ENCODE assay signal across 11 mouse cellular contexts in the genomic region with DNA sequence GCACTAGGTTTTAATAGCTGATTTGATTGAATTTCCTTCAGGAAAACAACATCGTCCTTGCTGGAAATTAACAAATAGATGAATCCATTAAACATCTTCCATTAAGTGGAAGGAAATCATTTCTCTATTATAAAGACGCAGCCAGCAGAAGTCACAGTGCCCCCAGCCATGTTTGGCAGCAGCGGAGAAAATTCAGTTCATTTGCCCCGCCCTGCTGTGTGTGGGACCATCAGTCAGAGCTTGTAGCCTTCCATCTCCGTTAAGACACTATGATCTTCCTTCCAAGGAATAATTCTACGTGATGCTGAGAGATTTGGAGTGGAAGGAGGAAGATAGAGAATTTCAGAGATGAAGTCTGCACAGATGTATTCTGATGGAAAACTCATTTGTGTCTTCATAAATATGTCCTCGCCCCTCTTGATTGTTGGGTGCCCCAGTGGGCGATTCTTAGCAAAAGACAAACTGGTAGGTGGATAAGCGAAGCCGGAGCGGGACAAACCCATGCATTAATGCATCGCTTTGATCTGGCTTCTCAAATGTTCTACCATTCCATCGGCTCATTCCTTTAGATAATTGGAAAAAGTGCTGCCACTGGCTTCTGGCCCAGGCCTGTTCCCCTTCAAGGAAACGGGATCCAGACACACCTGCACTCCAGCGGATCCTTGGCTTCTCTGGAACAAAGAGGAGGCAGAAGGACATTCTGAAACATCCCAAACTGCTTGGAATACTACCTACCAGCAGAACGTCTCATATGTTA. TPM values are rescaled to one million over a fixed set of nuclear protein-coding genes. Genes with fewer than 3 reads are reported as not detected.
DNase-seq lines count a peak whose midpoint lies in the region; ATAC-seq and TF ChIP-seq lines count a peak whose summit lies in the region.
"Had no signal": no experiment of that assay in that cellular context is flagged by ENCODE, and none has a peak within 500 bp of the region (broad histone marks: within the 10 kb centered on the region; RNA-seq: fewer than 3 reads in every experiment).

No protein-coding gene starts in this region.

- ATAC-seq in hindbrain, embryonic 16.5 days, result no peak
- no peak for ATAC-seq in kidney, embryonic 14.5 days (ENCODE audit: low FRiP score, low TSS enrichment)

- no peaks in the 10 kb centered on the region for H3K79me2 ChIP-seq in heart, adult 2 months (replicated peaks; ENCODE audit: control insufficient read depth, insufficient read depth, low read length)

- no peaks in the 10 kb centered on the region for H3K27me3 ChIP-seq in heart, adult 2 months (ENCODE audit: control insufficient read depth, insufficient read depth, low read length)
- H3K27me3 ChIP-seq in hindbrain, embryonic 16.5 days (replicated peaks; ENCODE audit: control insufficient read depth, insufficient read depth, low read length), result no peaks in the 10 kb centered on the region
- no peaks in the 10 kb centered on the region; the same call in 1 of the 2 replicates for H3K27me3 ChIP-seq in kidney, embryonic 14.5 days (ENCODE audit: control insufficient read depth, insufficient read depth, low read length)

- peak overlapping the region; percentile 61 for H3K27ac ChIP-seq in brown adipose tissue, adult 24 weeks (replicated peaks; ENCODE audit: low read depth, low read length)
- H3K27ac ChIP-seq in heart, adult 2 months, result peak overlapping the region; percentile 32; the same call in 1 of the 2 replicates
- peak overlapping the region; percentile 47; the same call in 1 of the 2 replicates for H3K27ac ChIP-seq in hindbrain, embryonic 16.5 days (ENCODE audit: low read depth, low read length)
- H3K27ac ChIP-seq in kidney, embryonic 14.5 days (ENCODE audit: low read depth, low read length), result no peak overlapping the region
- H3K27ac ChIP-seq: kidney, postnatal 0 days; stomach, postnatal 0 days had no signal

- no peak for TF ChIP-seq POLR2A in heart, adult 2 months (IDR thresholded peaks at IDR 0.05; ENCODE audit: insufficient read depth, low read depth, low read length)

- TF ChIP-seq EP300 in heart, adult 2 months (IDR thresholded peaks at IDR 0.05; ENCODE audit: insufficient read depth, low read depth, low read length), result peak; percentile 87; the same call in 1 of the 2 replicates

- intact Hi-C loops in heart, adult 2 months (cut with DNase I), result loop anchor here (2.0 kb wide), 1 partner anchor 21 kb away; no protein-coding TSS in a partner anchor

- no peaks in the 10 kb centered on the region for H3K9me3 ChIP-seq in hindbrain, embryonic 16.5 days (ENCODE audit: control insufficient read depth, low read length)
- H3K9me3 ChIP-seq in kidney, embryonic 14.5 days (ENCODE audit: control insufficient read depth, low read length), result no peaks in the 10 kb centered on the region

- no peak overlapping the region for H3K4me3 ChIP-seq in brown adipose tissue, adult 24 weeks (ENCODE audit: insufficient read depth, low read depth, low read length)
- H3K4me3 ChIP-seq in heart, adult 2 months, result no peak overlapping the region
- no peak overlapping the region for H3K4me3 ChIP-seq in hindbrain, embryonic 16.5 days (ENCODE audit: low read length)
- H3K4me3 ChIP-seq in kidney, embryonic 14.5 days (ENCODE audit: low read length), result no peak overlapping the region

- DNase-seq in heart, adult 11 months, result peak; percentile 97
- DNase-seq in heart, postnatal 4 days, result no peak
- peak; percentile 31 to 49 for DNase-seq in heart, adult 2 months
- DNase-seq in layer of hippocampus, postnatal 36 days, result no peak
- DNase-seq: adrenal gland, postnatal 25 days; cerebellum, adult 11 months had no signal

- peaks cover 4% of the 10 kb centered on the region; the same call in 1 of the 2 replicates for H3K4me1 ChIP-seq in brown adipose tissue, adult 24 weeks (ENCODE audit: control insufficient read depth, insufficient read depth, insufficient read length, low read length)
- H3K4me1 ChIP-seq in heart, adult 2 months (ENCODE audit: control insufficient read depth, insufficient read depth, low read length), result peaks cover 4% of the 10 kb centered on the region
- H3K4me1 ChIP-seq in hindbrain, embryonic 16.5 days (ENCODE audit: control insufficient read depth, insufficient read depth, low read depth, low read length), result peaks cover 4% of the 10 kb centered on the region
- no peaks in the 10 kb centered on the region for H3K4me1 ChIP-seq in kidney, embryonic 14.5 days (ENCODE audit: control insufficient read depth, insufficient read depth, low read length)

- H3K4me2 ChIP-seq in hindbrain, embryonic 16.5 days (ENCODE audit: low read length), result peak overlapping the region; percentile 32; the same call in 1 of the 2 replicates
- H3K4me2 ChIP-seq in kidney, embryonic 14.5 days (replicated peaks; ENCODE audit: low read depth, low read length), result no peak overlapping the region

- peaks cover 4% of the 10 kb centered on the region for H3K36me3 ChIP-seq in heart, adult 2 months (ENCODE audit: control insufficient read depth, insufficient read depth, low read length)
- no peaks in the 10 kb centered on the region for H3K36me3 ChIP-seq in hindbrain, embryonic 16.5 days (ENCODE audit: control insufficient read depth, insufficient read depth, low read length)
- H3K36me3 ChIP-seq in kidney, embryonic 14.5 days (ENCODE audit: control insufficient read depth, insufficient read depth, low read length), result no peaks in the 10 kb centered on the region

- no peak for TF ChIP-seq CTCF in heart, adult 2 months (IDR thresholded peaks at IDR 0.05)

- WGBS in heart, adult 2 months, result 55% methylated on average over 16 of the region's 16 CpGs
- WGBS in hindbrain, embryonic 16.5 days, result 61% methylated on average over 16 of the region's 16 CpGs
- 86% methylated on average over 16 of the region's 16 CpGs for WGBS in kidney, embryonic 14.5 days

- no peak overlapping the region for H3K9ac ChIP-seq in heart, adult 2 months (ENCODE audit: low read depth, low read length)
- no peak overlapping the region for H3K9ac ChIP-seq in hindbrain, embryonic 16.5 days (ENCODE audit: low read depth, low read length)
- no peak overlapping the region for H3K9ac ChIP-seq in kidney, embryonic 14.5 days (ENCODE audit: low read depth, low read length)

RNA-seq across cellular contexts. Expression of gene Kctd3, which starts 59.7 kb away (rescaled TPM):
- 10 to 100 TPM; 34.9 to 41.4 TPM for total RNA-seq in heart, postnatal 4 days (2021)
- polyA plus RNA-seq in brown adipose tissue, adult 24 weeks (2012; ENCODE audit: insufficient read depth, insufficient read length, missing spikeins), result 17.2 and 19.0 TPM in 2 replicates
- 10 to 100 TPM; 13.6 to 14.9 TPM for total RNA-seq in heart, adult 2 months (2021)
- polyA plus RNA-seq in heart, adult 2 months (2012; rRNA removed), result 13.2 and 16.7 TPM in 2 replicates
- polyA plus RNA-seq in hindbrain, embryonic 16.5 days (2015; fragmentation: Nextera tagmentation; extraction: Ambion mirVana), result 45.8 and 50.5 TPM in 2 replicates
- total RNA-seq in layer of hippocampus, postnatal 36 days (2021), result 10 to 100 TPM; 79.0 to 89.2 TPM
- polyA plus RNA-seq in kidney, embryonic 14.5 days (2014; fragmentation: Nextera tagmentation; extraction: Ambion mirVana), result 20.0 and 35.6 TPM in 2 replicates

Comparison
In these comparisons a context has a peak if more than half of its experiments do, and no peak if none do; other contexts are left out.
1. DNase-seq: peak in heart, adult 11 months (single experiment) and heart, adult 2 months (2 of 2); none in heart, postnatal 4 days (single experiment) and layer of hippocampus, postnatal 36 days (0 of 2).